Comparison of ENCODE assay signal across 8 mouse cellular contexts in the genomic region with DNA sequence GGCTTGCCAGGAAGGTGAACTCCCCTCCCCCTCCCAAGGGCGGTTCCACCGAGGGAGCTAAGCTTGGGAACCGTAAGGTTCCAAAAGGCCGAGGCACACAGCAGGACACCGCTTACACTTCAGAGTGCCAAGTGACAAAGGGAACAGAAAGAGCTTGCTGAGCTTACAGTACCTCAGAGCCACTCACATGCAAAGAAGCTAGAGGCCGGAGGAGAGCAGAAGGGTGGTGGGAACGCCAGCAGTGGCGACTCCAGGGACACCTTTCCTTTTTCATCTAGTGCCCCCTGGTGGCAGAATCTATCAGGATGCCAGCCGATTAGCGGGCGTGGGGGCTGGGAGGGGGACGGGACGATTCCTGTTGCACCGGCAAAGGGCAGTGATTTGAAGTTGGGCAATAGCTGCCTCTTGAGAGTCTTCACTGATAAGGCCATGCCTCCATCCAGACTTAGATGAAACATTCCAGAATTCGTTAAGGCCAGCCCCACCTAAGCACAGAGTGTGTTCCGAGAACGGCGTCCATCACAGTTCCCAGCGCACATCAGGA. TPM values are rescaled to one million over a fixed set of nuclear protein-coding genes. Genes with fewer than 3 reads are reported as not detected.
DNase-seq lines count a peak whose midpoint lies in the region; ATAC-seq and TF ChIP-seq lines count a peak whose summit lies in the region.

No protein-coding gene starts in this region.

- ATAC-seq in G1E (ENCODE audit: extremely low read depth, insufficient number of reproducible peaks, low FRiP score, poor library complexity, severe bottlenecking) = no peak
- 0 out of 2 replicates have a peak, but pooled peaks have one; percentile 23 for ATAC-seq in embryonic facial prominence, embryonic 13.5 days (ENCODE audit: insufficient number of reproducible peaks, insufficient read depth, low FRiP score, low TSS enrichment, low read depth)
- ATAC-seq in heart, embryonic 16.5 days (replicated peaks; ENCODE audit: extremely low read depth, insufficient read depth, low FRiP score) = peak; percentile 68
- ATAC-seq in lung, embryonic 16.5 days (ENCODE audit: low read depth) = peak; percentile 73
- ATAC-seq in erythroid progenitor cell, adult 5-6 weeks (replicated peaks; ENCODE audit: low FRiP score, poor library complexity, severe bottlenecking) = no peak

- no peak for DNase-seq in G1E (ENCODE audit: low spot score)
- DNase-seq in kidney, postnatal 14 days = peak; percentile 81
- peak; percentile 89 for DNase-seq in retina, postnatal 1 day

- H3K36me3 ChIP-seq in G1E (replicated peaks) = no peaks in the 10 kb centered on the region
- H3K36me3 ChIP-seq in embryonic facial prominence, embryonic 13.5 days = 0 out of 2 replicates have a peak, but pooled peaks cover 9% of the 10 kb centered on the region
- H3K36me3 ChIP-seq in heart, embryonic 16.5 days (ENCODE audit: control insufficient read depth, insufficient read depth) = no peaks in the 10 kb centered on the region
- no peaks in the 10 kb centered on the region for H3K36me3 ChIP-seq in lung, embryonic 16.5 days (ENCODE audit: control insufficient read depth, insufficient read depth, low read length)

- WGBS in embryonic facial prominence, embryonic 13.5 days = 3% methylated on average over 19 of the region's 19 CpGs
- 3% methylated on average over 19 of the region's 19 CpGs for WGBS in heart, embryonic 16.5 days
- 4% methylated on average over 19 of the region's 19 CpGs for WGBS in lung, embryonic 16.5 days

- no peak overlapping the region for H3K27ac ChIP-seq in bone marrow macrophage, adult 2 months (ENCODE audit: insufficient read depth, low read depth, low read length)
- H3K27ac ChIP-seq in embryonic facial prominence, embryonic 13.5 days = 0 out of 2 replicates have a peak overlapping the region, but pooled peaks have one; percentile 7
- no peak overlapping the region for H3K27ac ChIP-seq in heart, embryonic 16.5 days (ENCODE audit: low read length)
- peak overlapping the region; percentile 55 for H3K27ac ChIP-seq in lung, embryonic 16.5 days (ENCODE audit: low read length)

- no peaks in the 10 kb centered on the region for H3K9me3 ChIP-seq in G1E (replicated peaks)
- no peaks in the 10 kb centered on the region for H3K9me3 ChIP-seq in embryonic facial prominence, embryonic 13.5 days
- H3K9me3 ChIP-seq in heart, embryonic 16.5 days (replicated peaks; ENCODE audit: control insufficient read depth, low read length) = no peaks in the 10 kb centered on the region
- no peaks in the 10 kb centered on the region for H3K9me3 ChIP-seq in lung, embryonic 16.5 days (ENCODE audit: control insufficient read depth, low read length)

- H3K4me3 ChIP-seq in G1E (ENCODE audit: low read depth, low read length) = no peak overlapping the region
- H3K4me3 ChIP-seq in bone marrow macrophage, adult 2 months (ENCODE audit: insufficient read depth, low read length) = 0 out of 2 replicates have a peak overlapping the region, but pooled peaks have one; percentile 16
- peak overlapping the region; percentile 28 for H3K4me3 ChIP-seq in embryonic facial prominence, embryonic 13.5 days
- peak overlapping the region; percentile 50 for H3K4me3 ChIP-seq in heart, embryonic 16.5 days (ENCODE audit: low read length)
- peak overlapping the region; percentile 31 for H3K4me3 ChIP-seq in lung, embryonic 16.5 days (ENCODE audit: low read length)

- TF ChIP-seq POLR2A in bone marrow macrophage, adult 2 months (IDR thresholded peaks at IDR 0.05; ENCODE audit: borderline replicate concordance, low read depth, low read length) = no peak

- no peaks in the 10 kb centered on the region for H3K4me1 ChIP-seq in G1E (ENCODE audit: insufficient read depth, low read depth, low read length)
- no peaks in the 10 kb centered on the region for H3K4me1 ChIP-seq in bone marrow macrophage, adult 2 months (ENCODE audit: control insufficient read depth, insufficient read depth, low read length)
- peaks cover 76% of the 10 kb centered on the region for H3K4me1 ChIP-seq in embryonic facial prominence, embryonic 13.5 days
- peaks cover 18% of the 10 kb centered on the region for H3K4me1 ChIP-seq in heart, embryonic 16.5 days (ENCODE audit: control insufficient read depth, insufficient read depth, low read length)
- peaks cover 39% of the 10 kb centered on the region for H3K4me1 ChIP-seq in lung, embryonic 16.5 days (replicated peaks; ENCODE audit: control insufficient read depth, insufficient read depth, low read length)

- no peaks in the 10 kb centered on the region for H3K27me3 ChIP-seq in G1E (ENCODE audit: insufficient read depth, low read length)
- H3K27me3 ChIP-seq in embryonic facial prominence, embryonic 13.5 days = peaks cover 23% of the 10 kb centered on the region; the same call in 1 of the 2 replicates
- H3K27me3 ChIP-seq in heart, embryonic 16.5 days (ENCODE audit: control insufficient read depth, insufficient read depth, low read length) = peaks cover 28% of the 10 kb centered on the region
- no peaks in the 10 kb centered on the region for H3K27me3 ChIP-seq in lung, embryonic 16.5 days (ENCODE audit: control insufficient read depth, insufficient read depth, low read depth, low read length)

- peak overlapping the region; percentile 49 for H3K9ac ChIP-seq in embryonic facial prominence, embryonic 13.5 days
- H3K9ac ChIP-seq in heart, embryonic 16.5 days (ENCODE audit: low read length) = peak overlapping the region; percentile 41
- peak overlapping the region; percentile 16 for H3K9ac ChIP-seq in lung, embryonic 16.5 days (ENCODE audit: low read length)

- 0 out of 2 replicates have a peak, but pooled peaks have one; percentile 14 for TF ChIP-seq CTCF in G1E (IDR thresholded peaks at IDR 0.05; ENCODE audit: low read depth, low read length)
- TF ChIP-seq CTCF in bone marrow macrophage, adult 2 months (IDR thresholded peaks at IDR 0.05; ENCODE audit: low read depth, low read length) = peak; percentile 75

- peak overlapping the region; percentile 59 for H3K4me2 ChIP-seq in embryonic facial prominence, embryonic 13.5 days
- peak overlapping the region; percentile 68 for H3K4me2 ChIP-seq in heart, embryonic 16.5 days (ENCODE audit: low read depth, low read length)
- H3K4me2 ChIP-seq in lung, embryonic 16.5 days (ENCODE audit: low read depth, low read length) = peak overlapping the region; percentile 54

RNA-seq across cellular contexts. Expression of a gene that starts 24.3 kb away (rescaled TPM):
- total RNA-seq in G1E (2014; fragmentation: Nextera tagmentation) (not detected in 2 replicates), G1E (2017) (0.12 and 0.55 TPM in 2 replicates)
- not detected in 2 replicates for polyA plus RNA-seq in G1E (2012)
- polyA plus RNA-seq in bone marrow macrophage, adult 2 months (2012; ENCODE audit: insufficient read depth, insufficient read length, missing spikeins) = not detected in 2 replicates
- 21.8 and 23.6 TPM in 2 replicates for polyA plus RNA-seq in embryonic facial prominence, embryonic 13.5 days (2015; fragmentation: Nextera tagmentation; extraction: Ambion mirVana)
- 3.6 and 4.4 TPM in 2 replicates for polyA plus RNA-seq in heart, embryonic 16.5 days (2015; fragmentation: Nextera tagmentation; extraction: Ambion mirVana)
- polyA plus RNA-seq in lung, embryonic 16.5 days (2015; fragmentation: Nextera tagmentation; extraction: Ambion mirVana) = 10.1 and 10.5 TPM in 2 replicates
- not detected in 2 replicates for total RNA-seq in erythroid progenitor cell, adult 5-6 weeks (2015; ENCODE audit: low replicate concordance)
- total RNA-seq in erythroid progenitor cell, adult 5-6 weeks (2017; ENCODE audit: low replicate concordance) = not detected in 2 replicates

Comparison
In these comparisons a context has a peak if more than half of its experiments do, and no peak if none do; other contexts are left out.
1. ATAC-seq: peak in embryonic facial prominence, embryonic 13.5 days (single experiment), heart, embryonic 16.5 days (single experiment) and lung, embryonic 16.5 days (single experiment); none in G1E (single experiment) and erythroid progenitor cell, adult 5-6 weeks (single experiment).
2. H3K27ac ChIP-seq: peak in embryonic facial prominence, embryonic 13.5 days (single experiment) and lung, embryonic 16.5 days (single experiment); none in bone marrow macrophage, adult 2 months (single experiment) and heart, embryonic 16.5 days (single experiment).
3. Peak in every context shown above with its lines, with median percentiles within 50 percentile points of each other: H3K4me2 ChIP-seq and H3K9ac ChIP-seq.